Mouse (Mus musculus) cortical plate, adult 2 months (tissue): Measurements from ENCODE around the gene Trmt112. TPM values are rescaled to one million over a fixed set of nuclear protein-coding genes. Genes with fewer than 3 reads are reported as not detected.
"Not testable (repeated sequence)": the region's sequence is repeated elsewhere in the genome, so short reads cannot be mapped to it uniquely, and the experiment has no call there.

ENCODE experiments used
- H3K27ac ChIP-seq: fragments of 200-500 bp; 2 replicates; pipeline ENCODE4 v1.5.1; 2012; ENCODE audit warnings: low read length, control low read depth, inconsistent platforms; ENCODE audit not compliant: insufficient read depth
- H3K4me1 ChIP-seq: fragments of 200-500 bp; 2 replicates; pipeline ENCODE4 v1.6.1; 2011; ENCODE audit warnings: low read length; ENCODE audit not compliant: control insufficient read depth, insufficient read depth
- H3K4me3 ChIP-seq: fragments of 200-500 bp; 2 replicates; pipeline ENCODE4 v1.5.1; 2011; ENCODE audit warnings: mild to moderate bottlenecking, low read length, control low read depth; ENCODE audit not compliant: insufficient read depth
- CTCF ChIP-seq: fragments of 200-500 bp; IDR thresholded peaks from 2 replicates; pipeline ENCODE4 v1.5.1; 2011; ENCODE audit warnings: mild to moderate bottlenecking, control low read depth, low read length; ENCODE audit not compliant: insufficient read depth; ENCODE audit errors: extremely low read depth
- POLR2A ChIP-seq: fragments of 200-500 bp; IDR thresholded peaks from 2 replicates; pipeline ENCODE4 v1.6.1; 2011; ENCODE audit warnings: mild to moderate bottlenecking, low read length, control low read depth; ENCODE audit not compliant: insufficient read depth; ENCODE audit errors: extremely low read depth
- polyA plus RNA-seq: library from polyadenylated mRNA; depleted of rRNA; stranded (reverse); fragments of >200 nt; gene quantifications from 2 replicates; pipeline ENCODE4 v1.2.3, GENCODE M21; 2012

The Trmt112 gene
- polyA plus RNA-seq, 1 experiment: 96.5 TPM

GRCm38 (mm10) chr19:6876799-6877198 lies 32.7 kb upstream of the Trmt112 start:
- no peak for TF ChIP-seq POLR2A
- no peak for TF ChIP-seq CTCF
- H3K4me1 ChIP-seq: no peaks in the 10 kb centered on the region
- H3K4me3 ChIP-seq: no peak overlapping the region
- no peak overlapping the region for H3K27ac ChIP-seq

- H3K4me3 ChIP-seq: no peak overlapping the region
- TF ChIP-seq CTCF (no peak), POLR2A (no peak)
- no peak overlapping the region for H3K27ac ChIP-seq
- H3K4me1 ChIP-seq: no peaks in the 10 kb centered on the region
These were observed 31.5 kb upstream of the Trmt112 start for GRCm38 (mm10) chr19:6877965-6878364.

- no peak overlapping the region for H3K4me3 ChIP-seq
- TF ChIP-seq CTCF (no peak), POLR2A (no peak)
- no peaks in the 10 kb centered on the region for H3K4me1 ChIP-seq
- H3K27ac ChIP-seq: no peak overlapping the region
These were observed 17.0 kb upstream of the Trmt112 start for GRCm38 (mm10) chr19:6892512-6892911.

GRCm38 (mm10) chr19:6893731-6894451 lies 15.6 kb upstream of the Trmt112 start:
- Histone ChIP-seq H3K27ac (no peak overlapping the region), H3K4me3 (no peak overlapping the region)

GRCm38 (mm10) chr19:6895608-6896305 lies 13.7 kb upstream of the Trmt112 start:
- H3K4me1 ChIP-seq, H3K27ac ChIP-seq, H3K4me3 ChIP-seq: not testable (repeated sequence)

More at GRCm38 (mm10) chr19:6893731-6894451, 15.6 kb upstream of the Trmt112 start:
- TF ChIP-seq POLR2A (no peak), CTCF (no peak)
- no peaks in the 10 kb centered on the region for H3K4me1 ChIP-seq

- Histone ChIP-seq H3K27ac (no peak overlapping the region), H3K4me3 (no peak overlapping the region), H3K4me1 (no peaks in the 10 kb centered on the region)
- no peak for TF ChIP-seq POLR2A
- TF ChIP-seq CTCF: no peak
These were observed 9.9 kb upstream of the Trmt112 start for GRCm38 (mm10) chr19:6899641-6900040.

GRCm38 (mm10) chr19:6903031-6903430 lies 6.5 kb upstream of the Trmt112 start:
- no peak overlapping the region for H3K27ac ChIP-seq
- H3K4me3 ChIP-seq: no peak overlapping the region
- no peaks in the 10 kb centered on the region; the same call in 1 of the 2 replicates for H3K4me1 ChIP-seq
- no peak for TF ChIP-seq CTCF
- no peak for TF ChIP-seq POLR2A

- Histone ChIP-seq H3K4me3 (no peak overlapping the region), H3K27ac (no peak overlapping the region), H3K4me1 (no peaks in the 10 kb centered on the region; the same call in 1 of the 2 replicates)
- no peak for TF ChIP-seq POLR2A
- TF ChIP-seq CTCF: no peak
These were observed 4.7 kb upstream of the Trmt112 start for GRCm38 (mm10) chr19:6904846-6905245.

GRCm38 (mm10) chr19:6905498-6906159 lies 3.9 kb upstream of the Trmt112 start:
- TF ChIP-seq POLR2A (no peak), CTCF (no peak)
- H3K4me1 ChIP-seq: no peaks in the 10 kb centered on the region; the same call in 1 of the 2 replicates
- H3K4me3 ChIP-seq: no peak overlapping the region
- no peak overlapping the region for H3K27ac ChIP-seq
